Mouse (Mus musculus): ENCODE data around the gene Wdtc1.

The Wdtc1 gene

GRCm38 (mm10) chr4:133278482-133278881 lies 74.8 kb downstream of the Wdtc1 start:
- DNase-seq, result no peak

GRCm38 (mm10) chr4:133278067-133278466 lies 75.2 kb downstream of the Wdtc1 start:
- no peak for DNase-seq

- peak; percentile 94 to 96 for DNase-seq
These were observed 75.9 kb downstream of the Wdtc1 start, which contains the start of gene Tmem222 for GRCm38 (mm10) chr4:133277104-133278026. Gene Tmem222 (minus strand): TSS chr4:133277792.

- DNase-seq, result no peak
These were observed 82.4 kb downstream of the Wdtc1 start for GRCm38 (mm10) chr4:133270929-133271328.

- DNase-seq, result no peak
These were observed 83.7 kb downstream of the Wdtc1 start for GRCm38 (mm10) chr4:133269596-133269995.

GRCm38 (mm10) chr4:133268931-133269330 lies 84.3 kb downstream of the Wdtc1 start:
- DNase-seq, result no peak

GRCm38 (mm10) chr4:133266248-133266880 lies 86.9 kb downstream of the Wdtc1 start:
- no peak for DNase-seq

- no peak for DNase-seq
These were observed 87.5 kb downstream of the Wdtc1 start for GRCm38 (mm10) chr4:133265759-133266158.

- DNase-seq, result no peak
These were observed 88.0 kb downstream of the Wdtc1 start for GRCm38 (mm10) chr4:133265297-133265696.

- no peak for DNase-seq
These were observed 88.7 kb downstream of the Wdtc1 start for GRCm38 (mm10) chr4:133264559-133264958.

- DNase-seq, result no peak
These were observed 89.5 kb downstream of the Wdtc1 start for GRCm38 (mm10) chr4:133263756-133264155.

- no peak for DNase-seq
These were observed 90.4 kb downstream of the Wdtc1 start, which contains the start of gene Sytl1 for GRCm38 (mm10) chr4:133262882-133263281. Gene Sytl1 (minus strand): TSS chr4:133263113.

- no peak for DNase-seq
These were observed 90.9 kb downstream of the Wdtc1 start for GRCm38 (mm10) chr4:133262375-133262765.

- DNase-seq, result no peak
These were observed 91.5 kb downstream of the Wdtc1 start for GRCm38 (mm10) chr4:133261641-133262374.

GRCm38 (mm10) chr4:133257798-133258408 lies 95.4 kb downstream of the Wdtc1 start:
- DNase-seq, result no peak

- DNase-seq, result no peak
These were observed 96.1 kb downstream of the Wdtc1 start for GRCm38 (mm10) chr4:133257230-133257629.

GRCm38 (mm10) chr4:133256820-133257219 lies 96.5 kb downstream of the Wdtc1 start:
- DNase-seq, result no peak

GRCm38 (mm10) chr4:133255392-133255791 lies 97.9 kb downstream of the Wdtc1 start:
- no peak for DNase-seq

- no peak for DNase-seq
These were observed 99.9 kb downstream of the Wdtc1 start for GRCm38 (mm10) chr4:133253412-133253811.

- DNase-seq, result no peak
These were observed 101.2 kb downstream of the Wdtc1 start for GRCm38 (mm10) chr4:133252089-133252488.

- peak; percentile 18 to 35 for DNase-seq
These were observed 102.1 kb downstream of the Wdtc1 start for GRCm38 (mm10) chr4:133251214-133251613.

- peak; percentile 92 to 95 for DNase-seq
These were observed 102.7 kb downstream of the Wdtc1 start for GRCm38 (mm10) chr4:133250609-133251008.

Data from cerebellum, postnatal 36 days (tissue).